Mouse (Mus musculus): ENCODE data around the gene Btf3.

Btf3 gene

GRCm38 (mm10) chr13:98336205-98336604 lies 19.4 kb upstream of the Btf3 start:
- DNase-seq (ENCODE audit: low read depth, low spot score), result no peak

DNA sequence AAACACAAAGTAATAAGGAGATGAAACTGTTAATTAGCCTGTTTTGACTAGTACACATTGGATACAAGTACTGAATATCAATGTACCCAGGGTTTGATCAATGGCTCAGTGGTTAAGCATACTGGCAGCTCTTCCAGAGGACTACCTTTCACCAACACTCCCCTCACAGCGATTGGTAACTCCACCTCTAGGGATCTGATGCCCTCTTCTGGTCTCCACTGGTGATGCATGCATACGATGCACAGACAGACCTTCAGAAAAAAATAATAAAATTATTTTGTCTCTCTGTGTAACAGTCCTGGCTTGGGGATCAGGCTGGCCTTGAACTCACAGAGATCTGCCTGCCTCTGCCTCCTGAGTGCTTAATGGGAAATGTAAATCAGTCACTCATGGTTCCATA lies 15.3 kb upstream of the Btf3 start:
- peak; percentile 41 for DNase-seq (ENCODE audit: low read depth, low spot score)

- DNase-seq (ENCODE audit: low read depth, low spot score), result no peak
Measured at GRCm38 (mm10) chr13:98325034-98325433, 8.2 kb upstream of the Btf3 start.

GRCm38 (mm10) chr13:98317911-98318310 lies 1.1 kb upstream of the Btf3 start:
- DNase-seq (ENCODE audit: low read depth, low spot score), result no peak

- no peak for DNase-seq (ENCODE audit: low read depth, low spot score)
Measured at GRCm38 (mm10) chr13:98317246-98317677, 456 bp upstream of the Btf3 start.

- no peak for DNase-seq (ENCODE audit: low read depth, low spot score)
Measured at GRCm38 (mm10) chr13:98316140-98316479, 696 bp downstream of the Btf3 start.

- DNase-seq (ENCODE audit: low read depth, low spot score), result no peak
Measured at GRCm38 (mm10) chr13:98315124-98315523, 1.7 kb downstream of the Btf3 start.

DNA sequence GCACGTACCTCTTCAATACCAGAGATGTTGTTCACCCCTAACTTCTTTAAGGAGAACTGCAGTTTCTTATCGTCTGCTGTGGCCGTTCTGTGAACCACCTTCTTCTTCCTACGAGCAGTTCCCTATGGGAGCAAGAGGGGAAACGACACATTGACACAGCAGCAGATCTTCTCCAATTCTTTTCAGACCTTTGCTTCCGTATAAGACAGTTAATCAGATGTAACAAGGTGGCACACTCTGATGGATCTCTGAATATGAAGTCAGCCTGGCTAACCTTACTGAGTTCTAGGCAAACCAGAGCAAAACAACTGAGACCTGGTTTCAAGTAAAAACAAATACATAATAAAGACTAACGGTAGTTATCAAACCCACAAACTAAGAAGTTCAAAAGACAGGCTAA lies 3.2 kb downstream of the Btf3 start:
- DNase-seq (ENCODE audit: low read depth, low spot score), result no peak

GRCm38 (mm10) chr13:98311597-98311996 lies 5.2 kb downstream of the Btf3 start:
- no peak for DNase-seq (ENCODE audit: low read depth, low spot score)

DNA sequence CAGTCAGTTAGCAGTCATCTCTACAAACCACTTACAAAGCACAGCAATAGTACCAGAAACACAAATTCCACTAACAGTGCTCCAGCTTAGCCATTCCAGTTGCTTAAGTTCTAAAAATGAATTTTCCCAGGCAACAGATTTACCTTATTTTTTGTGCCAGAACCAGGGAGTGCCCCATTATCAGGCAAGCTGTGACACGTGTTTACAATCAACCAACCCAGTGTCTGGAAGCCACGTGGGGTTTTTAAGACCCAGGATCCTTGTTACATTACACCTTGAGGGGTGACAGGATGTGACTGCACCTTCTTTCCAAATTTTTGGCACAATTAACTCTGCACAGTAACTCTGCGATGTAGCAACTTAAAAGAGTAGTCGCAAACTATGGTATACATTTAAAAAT lies 8.1 kb downstream of the Btf3 start:
- DNase-seq (ENCODE audit: low read depth, low spot score), result no peak

DNA sequence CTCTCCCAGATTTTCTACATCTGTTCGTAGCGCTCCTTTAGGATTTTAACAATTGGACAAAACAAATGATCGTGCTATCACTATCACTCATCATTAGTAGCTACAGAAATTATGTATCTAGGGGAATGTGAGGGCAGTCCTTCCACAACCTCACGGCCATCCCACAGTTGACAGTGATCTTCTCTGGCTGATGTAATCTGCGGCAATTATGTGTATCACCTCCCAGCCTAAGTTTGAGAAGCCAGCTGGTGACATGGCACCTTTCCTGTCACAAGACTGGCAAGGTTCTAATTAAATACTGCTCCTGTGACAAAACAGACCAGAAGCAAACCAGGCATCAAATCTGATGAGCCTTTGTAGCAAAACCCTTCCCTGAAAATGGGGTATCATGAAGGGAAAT lies 8.8 kb downstream of the Btf3 start:
- DNase-seq (ENCODE audit: low read depth, low spot score), result no peak

DNA sequence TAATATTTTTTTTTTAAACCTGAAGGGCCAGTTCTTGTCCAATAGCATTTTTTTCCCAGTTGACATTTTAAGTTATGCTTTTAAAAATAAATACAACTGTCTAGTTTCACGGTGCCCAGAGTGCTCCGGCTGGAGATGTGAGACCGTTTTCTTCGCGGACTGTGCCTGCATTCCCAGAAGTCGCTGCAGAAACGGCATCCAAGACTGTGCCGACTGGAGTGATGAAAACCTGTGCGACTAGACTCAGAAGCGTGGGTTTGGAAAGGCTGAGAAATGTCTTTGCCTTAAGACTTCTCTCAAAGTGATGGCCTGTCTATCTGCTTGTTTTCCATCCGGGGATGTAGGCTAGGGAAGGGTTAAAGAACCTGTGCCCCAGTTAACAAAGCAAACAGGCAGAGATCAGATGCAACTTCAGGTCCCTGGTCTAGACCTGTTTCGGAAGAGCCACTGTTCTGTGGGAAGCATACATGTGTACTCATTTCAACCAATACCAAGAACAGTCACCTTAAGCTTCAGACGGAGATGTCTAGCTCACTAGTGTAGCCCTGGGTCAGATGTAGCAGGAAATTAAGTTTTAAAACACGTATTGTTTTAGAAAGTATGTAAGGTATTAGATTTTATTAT lies 9.8 kb downstream of the Btf3 start:
- no peak for DNase-seq (ENCODE audit: low read depth, low spot score)

DNA sequence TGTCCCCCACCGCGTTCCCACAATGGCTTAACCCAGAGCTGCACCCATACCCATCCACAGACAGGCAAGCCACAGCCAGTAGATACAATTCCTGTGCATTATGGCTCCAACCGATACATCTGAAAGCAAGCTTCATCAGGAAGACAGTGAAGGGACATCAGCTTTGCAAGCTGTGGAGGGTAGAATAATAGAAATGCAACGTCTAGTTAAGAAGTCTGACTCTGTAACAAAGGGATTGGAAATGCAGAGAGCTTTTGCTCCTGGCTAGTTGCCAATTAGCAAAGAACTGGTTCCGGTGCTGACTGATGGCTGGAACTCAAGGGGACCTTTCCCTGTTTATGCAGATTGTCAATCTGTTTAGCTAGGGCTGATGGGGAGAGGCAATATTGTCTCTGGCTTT lies 10.4 kb downstream of the Btf3 start:
- DNase-seq (ENCODE audit: low read depth, low spot score), result no peak

DNA sequence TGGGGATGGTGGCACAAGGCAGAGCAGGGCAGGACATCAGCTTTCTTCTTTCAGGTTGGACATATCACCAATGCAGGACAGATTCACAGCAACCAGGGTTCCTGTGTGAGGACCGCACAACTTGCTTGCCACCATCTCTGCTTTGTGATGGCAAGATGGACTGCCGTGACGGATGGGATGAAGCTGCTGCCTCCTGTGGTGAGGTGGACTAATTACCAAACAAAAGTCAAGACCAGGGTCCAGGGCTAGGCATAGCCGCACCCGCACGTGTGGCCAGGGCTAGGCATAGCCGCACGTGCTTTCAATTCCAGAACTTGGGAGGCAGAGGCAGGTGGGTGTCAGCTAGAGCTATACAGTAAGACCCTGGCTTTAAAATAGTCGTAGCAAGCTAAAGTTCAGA lies 11.5 kb downstream of the Btf3 start:
- DNase-seq (ENCODE audit: low read depth, low spot score), result no peak

DNA sequence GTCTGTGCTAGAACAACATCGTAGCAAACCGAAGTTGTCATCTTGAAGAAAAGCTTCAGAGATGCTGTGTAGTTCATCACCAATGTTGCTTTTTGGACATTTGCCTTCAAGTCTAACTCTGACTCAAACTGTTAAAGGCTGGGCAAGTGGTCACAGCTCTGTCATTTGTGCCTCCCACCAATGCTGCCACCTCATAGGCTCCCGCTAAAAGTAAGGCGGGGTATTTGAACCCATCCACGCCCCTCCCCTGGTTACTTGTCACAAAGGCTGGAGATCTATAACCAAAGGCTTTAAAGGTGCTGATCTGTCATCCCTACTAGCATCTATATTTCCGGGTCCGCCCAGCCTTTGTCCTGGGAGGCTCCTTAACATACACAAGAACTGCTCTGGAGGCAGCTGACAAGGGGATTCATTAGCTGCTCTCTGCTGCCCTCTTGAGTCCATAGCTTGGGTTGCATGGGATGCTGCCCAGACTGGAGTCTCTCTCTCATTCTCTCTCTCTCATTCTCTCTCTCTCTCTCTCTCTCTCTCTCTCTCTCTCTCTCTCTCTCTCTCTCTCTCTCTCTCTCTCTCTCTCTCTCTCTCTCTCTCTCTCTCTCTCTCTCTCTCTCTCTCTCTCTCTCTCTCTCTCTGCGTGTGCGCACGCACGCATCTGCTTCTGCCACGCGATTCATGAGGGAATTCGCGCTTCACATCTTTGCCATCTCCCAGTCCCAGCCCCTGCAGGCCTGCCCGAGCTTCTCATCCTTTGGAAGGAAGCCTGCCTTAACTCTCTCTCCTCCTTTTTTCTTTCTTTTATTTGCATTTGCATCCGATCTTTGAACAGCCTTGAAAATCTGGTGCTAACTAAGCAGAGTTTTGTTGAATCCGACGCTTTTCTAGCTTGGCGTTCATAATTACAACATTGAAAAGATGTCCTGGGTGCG lies 17.7 kb downstream of the Btf3 start:
- DNase-seq (ENCODE audit: low read depth, low spot score), result peak; percentile 63

DNA sequence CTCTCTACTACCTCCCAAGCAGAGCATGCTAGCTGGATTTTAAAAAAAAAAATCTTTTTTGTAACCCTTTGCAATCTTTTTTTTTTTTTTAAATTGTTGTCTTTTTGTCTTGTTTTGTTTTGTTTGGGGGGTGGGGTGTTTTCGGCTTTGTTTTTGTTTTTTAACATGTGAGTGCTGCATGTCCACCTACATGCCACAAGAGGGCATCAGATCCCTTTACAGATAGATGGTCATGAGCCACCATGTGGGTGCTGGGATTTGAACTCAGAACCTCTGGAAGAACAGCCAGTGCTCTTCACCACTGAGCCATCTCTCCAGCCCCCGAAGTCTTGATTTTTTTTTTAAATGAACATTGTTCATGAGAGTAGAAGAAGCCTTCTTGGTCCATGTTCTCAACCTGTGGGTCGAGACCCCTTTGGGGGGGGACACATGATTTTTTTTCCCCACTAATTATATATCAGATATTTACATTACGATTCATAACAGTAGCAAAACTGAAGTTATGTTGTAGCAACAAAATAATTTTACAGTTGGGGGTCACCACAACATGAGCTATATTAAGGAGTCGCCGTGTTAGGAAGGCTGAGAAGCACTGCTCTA lies 18.8 kb downstream of the Btf3 start:
- no peak for DNase-seq (ENCODE audit: low read depth, low spot score)

GRCm38 (mm10) chr13:98296072-98296471 lies 20.7 kb downstream of the Btf3 start:
- DNase-seq (ENCODE audit: low read depth, low spot score), result no peak

DNA sequence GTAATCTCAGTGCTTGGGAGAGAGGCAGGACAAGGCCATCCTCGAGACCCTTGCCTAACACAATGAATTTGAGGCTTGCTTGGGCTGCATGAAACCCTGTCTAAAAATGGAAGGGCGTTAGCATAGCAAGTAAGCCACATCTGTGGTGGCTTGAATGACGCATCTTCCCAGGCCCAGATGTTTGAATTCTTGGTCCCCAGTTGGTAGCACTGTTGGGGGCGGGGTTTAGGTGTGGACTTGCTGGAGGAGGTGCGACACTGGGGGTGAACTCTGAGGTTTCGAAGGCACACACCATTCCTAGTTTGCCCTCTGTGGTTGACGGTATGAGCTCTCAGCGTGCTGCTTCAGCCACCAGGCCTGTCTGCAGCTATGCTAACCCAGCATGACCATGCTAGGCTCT lies 25.1 kb downstream of the Btf3 start:
- no peak for DNase-seq (ENCODE audit: low read depth, low spot score)

GRCm38 (mm10) chr13:98290719-98291118 lies 26.1 kb downstream of the Btf3 start:
- no peak for DNase-seq (ENCODE audit: low read depth, low spot score)

DNA sequence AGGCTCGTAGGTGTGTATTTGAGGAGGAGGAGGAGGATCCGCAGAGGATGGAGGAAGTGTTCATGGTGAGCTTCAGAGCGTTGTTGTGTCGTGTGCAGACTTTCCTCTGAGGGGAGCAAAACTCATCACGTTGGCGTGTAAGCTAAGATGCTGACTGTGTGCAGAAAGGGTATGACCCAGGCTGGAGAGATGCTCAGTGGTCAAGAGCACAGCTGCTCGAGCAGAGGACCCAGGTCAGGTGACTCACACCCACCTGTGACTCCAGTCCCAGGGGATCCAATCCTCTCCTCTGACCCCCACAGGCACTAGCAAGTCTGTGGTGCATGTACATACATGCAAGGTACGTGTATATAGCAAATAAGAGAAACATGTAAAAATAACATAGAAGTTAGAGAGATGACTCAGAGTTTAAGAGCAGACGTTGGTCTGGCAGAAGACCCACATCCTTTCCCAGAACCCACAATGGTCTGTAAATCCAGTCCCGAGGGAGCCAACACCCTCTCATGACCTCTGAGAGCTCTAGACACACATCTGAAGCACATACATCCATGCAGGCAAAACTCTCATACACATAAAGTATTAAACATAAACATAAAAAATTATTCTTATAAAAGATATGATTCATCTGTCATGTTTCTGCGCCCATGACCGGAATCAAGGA lies 35.7 kb downstream of the Btf3 start:
- no peak for DNase-seq (ENCODE audit: low read depth, low spot score)

- DNase-seq (ENCODE audit: low read depth, low spot score), result no peak
Measured at GRCm38 (mm10) chr13:98279686-98280085, 37.1 kb downstream of the Btf3 start, which contains the start of gene Gm21976. Gene Gm21976 (plus strand): TSS chr13:98279887.

DNA sequence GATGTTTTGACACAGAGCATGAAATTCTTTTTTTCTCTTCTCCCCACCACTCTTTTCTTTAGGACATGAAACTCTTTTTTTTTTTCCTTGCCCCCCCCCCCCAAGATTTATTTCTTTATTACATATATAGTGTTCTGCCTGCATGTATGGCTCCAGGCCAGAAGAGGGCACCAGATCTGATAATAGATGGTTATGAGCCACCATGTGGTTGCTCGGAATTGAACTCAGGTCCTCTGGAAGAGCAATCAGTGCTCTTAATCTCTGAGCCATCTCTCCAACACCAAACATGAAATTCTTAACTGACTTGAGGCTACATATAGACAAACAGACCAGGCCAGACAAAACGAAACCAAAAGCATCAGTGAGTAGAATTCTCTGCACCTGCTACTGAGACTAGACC lies 39.3 kb downstream of the Btf3 start:
- peak; percentile 26 for DNase-seq (ENCODE audit: low read depth, low spot score)

Measured in CD4-positive helper T cell, adult 2 months (primary cell).